ENCODE assay signal across 29 mouse cellular contexts in the genomic region with DNA sequence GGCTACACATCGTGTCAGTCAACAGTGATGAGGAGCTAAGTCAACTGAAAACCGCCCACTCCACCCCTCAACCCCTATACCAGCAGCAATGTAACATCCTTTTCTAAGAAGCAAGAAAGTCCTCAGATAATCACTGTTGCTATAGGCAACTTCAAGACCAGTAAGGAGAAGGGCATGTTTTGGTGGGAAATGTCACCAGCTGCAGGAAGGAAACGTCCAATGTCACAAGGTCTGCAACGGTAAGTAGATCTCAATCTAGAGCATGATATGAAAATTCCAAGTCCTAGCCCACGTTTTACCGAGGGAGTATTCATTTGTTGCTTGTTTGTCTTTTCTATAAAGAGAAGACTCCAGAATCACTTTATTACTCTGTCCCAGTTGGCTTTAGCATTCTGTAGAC.
"Had no signal": no experiment of that assay in that cellular context is flagged by ENCODE, and none has a peak within 500 bp of the region (broad histone marks: within the 10 kb centered on the region; RNA-seq: fewer than 3 reads in every experiment).

No protein-coding gene starts in this region.

- H3K4me3 ChIP-seq: heart, embryonic 12.5 days; heart, embryonic 13.5 days; heart, embryonic 15.5 days; hindbrain, embryonic 10.5 days; hindbrain, embryonic 12.5 days; hindbrain, embryonic 13.5 days; hindbrain, embryonic 15.5 days; intestine, embryonic 15.5 days; kidney, embryonic 15.5 days; layer of hippocampus, adult 2 months; left cerebral cortex, adult 2 months had no signal

- H3K27me3 ChIP-seq: heart, embryonic 12.5 days; heart, embryonic 13.5 days; heart, embryonic 15.5 days; hindbrain, embryonic 12.5 days; hindbrain, embryonic 13.5 days; hindbrain, embryonic 15.5 days; intestine, embryonic 15.5 days; kidney, embryonic 15.5 days had no signal

- H3K36me3 ChIP-seq: heart, embryonic 12.5 days; heart, embryonic 13.5 days; heart, embryonic 15.5 days; hindbrain, embryonic 12.5 days; hindbrain, embryonic 13.5 days; hindbrain, embryonic 15.5 days; intestine, embryonic 15.5 days; kidney, embryonic 15.5 days had no signal

- H3K4me1 ChIP-seq: heart, embryonic 15.5 days; hindbrain, embryonic 15.5 days had no signal

- H3K9me3 ChIP-seq: heart, embryonic 12.5 days; heart, embryonic 13.5 days; heart, embryonic 15.5 days; hindbrain, embryonic 10.5 days; hindbrain, embryonic 12.5 days; hindbrain, embryonic 13.5 days; hindbrain, embryonic 15.5 days; intestine, embryonic 15.5 days; kidney, embryonic 15.5 days had no signal

- DNase-seq: heart, postnatal 10 days; heart, postnatal 36 days; heart, postnatal 4 days; kidney, adult 11 months; kidney, adult 18-20 months; kidney, adult 2 months; kidney, adult 8-10 months; kidney, adult 9 months; kidney, postnatal 10 days; kidney, postnatal 14 days; kidney, postnatal 25 days; kidney, postnatal 36 days; kidney, postnatal 4 days; layer of hippocampus, adult 9-11 months; layer of hippocampus, postnatal 36 days had no signal

- H3K27ac ChIP-seq: heart, embryonic 13.5 days; heart, embryonic 15.5 days; hindbrain, embryonic 10.5 days; hindbrain, embryonic 12.5 days; hindbrain, embryonic 13.5 days; hindbrain, embryonic 14.5 days; hindbrain, embryonic 15.5 days; hindbrain, postnatal 0 days; intestine, embryonic 15.5 days; kidney, embryonic 15.5 days; kidney, postnatal 0 days; layer of hippocampus, adult 2 months; left cerebral cortex, adult 2 months had no signal

- H3K9ac ChIP-seq: heart, embryonic 12.5 days; heart, embryonic 13.5 days; heart, embryonic 15.5 days; hindbrain, embryonic 12.5 days; hindbrain, embryonic 13.5 days; hindbrain, embryonic 14.5 days; hindbrain, embryonic 15.5 days; intestine, embryonic 15.5 days; kidney, embryonic 15.5 days had no signal
